Mouse (Mus musculus) brown adipose tissue, adult 24 weeks (tissue): ENCODE measurements around the gene Dgki. TPM values are rescaled to one million over a fixed set of nuclear protein-coding genes. Genes with fewer than 3 reads are reported as not detected.

Experiments
- H3K27ac ChIP-seq: fragments of 200-500 bp; replicated peaks from 2 replicates; pipeline ENCODE4 v1.5.1; 2012; ENCODE audit warnings: low read depth, mild to moderate bottlenecking, low read length
- H3K4me1 ChIP-seq: fragments of 200-500 bp; 2 replicates; pipeline ENCODE4 v1.6.1; 2012; ENCODE audit warnings: low read length, mixed read lengths; ENCODE audit not compliant: control insufficient read depth, insufficient read depth, insufficient read length
- H3K4me3 ChIP-seq: fragments of 200-500 bp; 2 replicates; pipeline ENCODE4 v1.5.1; 2012; ENCODE audit warnings: low read depth, mild to moderate bottlenecking, low read length, moderate library complexity; ENCODE audit not compliant: insufficient read depth
- polyA plus RNA-seq: library from polyadenylated mRNA; stranded (reverse); fragments of >200 nt; gene quantifications from 2 replicates; pipeline ENCODE4 v1.2.4, GENCODE M21; 2012; ENCODE audit not compliant: missing spikeins, insufficient read depth, insufficient read length

Dgki gene
- polyA plus RNA-seq, 1 experiment: not detected

- Histone ChIP-seq H3K4me1 (no peaks in the 10 kb centered on the region), H3K27ac (no peak overlapping the region), H3K4me3 (no peak overlapping the region)
Observed at GRCm38 (mm10) chr6:36850422-36851129, 449.4 kb downstream of the Dgki start.

GRCm38 (mm10) chr6:36845288-36845687 lies 454.7 kb downstream of the Dgki start:
- no peaks in the 10 kb centered on the region for H3K4me1 ChIP-seq
- no peak overlapping the region for H3K4me3 ChIP-seq
- H3K27ac ChIP-seq: no peak overlapping the region

- Histone ChIP-seq H3K4me1 (no peaks in the 10 kb centered on the region), H3K27ac (no peak overlapping the region), H3K4me3 (no peak overlapping the region)
Observed at GRCm38 (mm10) chr6:36844258-36844657, 455.7 kb downstream of the Dgki start.

- H3K4me1 ChIP-seq: no peaks in the 10 kb centered on the region
- H3K4me3 ChIP-seq: no peak overlapping the region
- no peak overlapping the region for H3K27ac ChIP-seq
Observed at GRCm38 (mm10) chr6:36843031-36843488, 456.9 kb downstream of the Dgki start.

GRCm38 (mm10) chr6:36842101-36842922 lies 457.7 kb downstream of the Dgki start:
- Histone ChIP-seq H3K4me3 (no peak overlapping the region), H3K4me1 (no peaks in the 10 kb centered on the region), H3K27ac (no peak overlapping the region)

- no peak overlapping the region for H3K4me3 ChIP-seq
- H3K4me1 ChIP-seq: no peaks in the 10 kb centered on the region
- no peak overlapping the region for H3K27ac ChIP-seq
Observed at GRCm38 (mm10) chr6:36841701-36842100, 458.3 kb downstream of the Dgki start.

GRCm38 (mm10) chr6:36841174-36841573 lies 458.8 kb downstream of the Dgki start:
- no peak overlapping the region for H3K4me3 ChIP-seq
- no peaks in the 10 kb centered on the region for H3K4me1 ChIP-seq
- no peak overlapping the region for H3K27ac ChIP-seq

GRCm38 (mm10) chr6:36838747-36839146 lies 461.2 kb downstream of the Dgki start:
- H3K27ac ChIP-seq: no peak overlapping the region
- no peak overlapping the region for H3K4me3 ChIP-seq
- no peaks in the 10 kb centered on the region for H3K4me1 ChIP-seq

GRCm38 (mm10) chr6:36835351-36835750 lies 464.6 kb downstream of the Dgki start:
- Histone ChIP-seq H3K27ac (no peak overlapping the region), H3K4me1 (no peaks in the 10 kb centered on the region)

GRCm38 (mm10) chr6:36834695-36835265 lies 465.2 kb downstream of the Dgki start:
- no peaks in the 10 kb centered on the region for H3K4me1 ChIP-seq
- no peak overlapping the region for H3K4me3 ChIP-seq
- no peak overlapping the region for H3K27ac ChIP-seq

More at GRCm38 (mm10) chr6:36835351-36835750, 464.6 kb downstream of the Dgki start:
- no peak overlapping the region for H3K4me3 ChIP-seq

- Histone ChIP-seq H3K4me3 (no peak overlapping the region), H3K27ac (no peak overlapping the region), H3K4me1 (no peaks in the 10 kb centered on the region)
Observed at GRCm38 (mm10) chr6:36832681-36833080, 467.3 kb downstream of the Dgki start.

- H3K27ac ChIP-seq: no peak overlapping the region
- H3K4me1 ChIP-seq: no peaks in the 10 kb centered on the region
- H3K4me3 ChIP-seq: no peak overlapping the region
Observed at GRCm38 (mm10) chr6:36832207-36832606, 467.8 kb downstream of the Dgki start.

GRCm38 (mm10) chr6:36830371-36830925 lies 469.5 kb downstream of the Dgki start:
- no peak overlapping the region for H3K4me3 ChIP-seq
- H3K27ac ChIP-seq: no peak overlapping the region
- H3K4me1 ChIP-seq: no peaks in the 10 kb centered on the region

- H3K27ac ChIP-seq: no peak overlapping the region
- H3K4me3 ChIP-seq: no peak overlapping the region
- H3K4me1 ChIP-seq: no peaks in the 10 kb centered on the region
Observed at GRCm38 (mm10) chr6:36819784-36820050, 480.3 kb downstream of the Dgki start.

- Histone ChIP-seq H3K4me1 (no peaks in the 10 kb centered on the region), H3K4me3 (no peak overlapping the region), H3K27ac (no peak overlapping the region)
Observed at GRCm38 (mm10) chr6:36819019-36819783, 480.8 kb downstream of the Dgki start.
